Mouse (Mus musculus): Measurements from ENCODE around the gene Acaca. TPM values are rescaled to one million over a fixed set of nuclear protein-coding genes. Genes with fewer than 3 reads are reported as not detected.
"Not testable (repeated sequence)": the region's sequence is repeated elsewhere in the genome, so short reads cannot be mapped to it uniquely, and the experiment has no call there.

The Acaca gene
- polyA plus RNA-seq, 1 experiment from 2014 or later: 5.4 TPM

GRCm38 (mm10) chr11:84338273-84338672, 208.8 kb downstream of the Acaca start:
- 88% methylated on average over 8 of the region's 8 CpGs for WGBS (ENCODE audit: insufficient replicate concordance)
- not testable (repeated sequence) for H3K4me1 ChIP-seq (replicated peaks); H3K36me3 ChIP-seq (replicated peaks); H3K27me3 ChIP-seq; H3K4me3 ChIP-seq (replicated peaks); ATAC-seq (ENCODE audit: insufficient read depth); H3K27ac ChIP-seq (replicated peaks); H3K4me2 ChIP-seq; H3K9me3 ChIP-seq (replicated peaks); H3K9ac ChIP-seq

- Histone ChIP-seq H3K4me1 (replicated peaks) (no peaks in the 10 kb centered on the region), H3K4me2 (no peak overlapping the region), H3K27ac (replicated peaks) (no peak overlapping the region), H3K36me3 (replicated peaks) (peaks cover 6% of the 10 kb centered on the region; the same call in 1 of the 2 replicates), H3K27me3 (no peaks in the 10 kb centered on the region), H3K9me3 (replicated peaks) (no peaks in the 10 kb centered on the region), H3K4me3 (replicated peaks) (no peak overlapping the region), H3K9ac (no peak overlapping the region)
- ATAC-seq (ENCODE audit: insufficient read depth): no peak
- WGBS (ENCODE audit: insufficient replicate concordance): 20% methylated on average over 2 of the region's 2 CpGs
These were observed 211.2 kb downstream of the Acaca start for GRCm38 (mm10) chr11:84340630-84341029.

GRCm38 (mm10) chr11:84344522-84345236, 215.2 kb downstream of the Acaca start:
- no peak for ATAC-seq (ENCODE audit: insufficient read depth)
- Histone ChIP-seq H3K27ac (replicated peaks) (no peak overlapping the region), H3K4me1 (replicated peaks) (0 out of 2 replicates have a peak, but pooled peaks cover 5% of the 10 kb centered on the region), H3K4me2 (no peak overlapping the region), H3K9me3 (replicated peaks) (no peaks in the 10 kb centered on the region), H3K36me3 (replicated peaks) (0 out of 2 replicates have a peak, but pooled peaks cover 10% of the 10 kb centered on the region), H3K9ac (no peak overlapping the region), H3K27me3 (no peaks in the 10 kb centered on the region), H3K4me3 (replicated peaks) (no peak overlapping the region)
- 52% methylated on average over 6 of the region's 6 CpGs for WGBS (ENCODE audit: insufficient replicate concordance)

GRCm38 (mm10) chr11:84347766-84348165, 218.3 kb downstream of the Acaca start:
- no peaks in the 10 kb centered on the region for H3K9me3 ChIP-seq (replicated peaks)
- no peaks in the 10 kb centered on the region for H3K27me3 ChIP-seq
- H3K4me2 ChIP-seq: no peak overlapping the region
- 0 out of 2 replicates have a peak, but pooled peaks cover 10% of the 10 kb centered on the region for H3K36me3 ChIP-seq (replicated peaks)
- no peak overlapping the region for H3K4me3 ChIP-seq (replicated peaks)
- WGBS (ENCODE audit: insufficient replicate concordance): 72% methylated on average over 2 of the region's 2 CpGs
- H3K27ac ChIP-seq (replicated peaks): no peak overlapping the region
- no peak for ATAC-seq (ENCODE audit: insufficient read depth)
- H3K4me1 ChIP-seq (replicated peaks): peaks cover 15% of the 10 kb centered on the region
- no peak overlapping the region for H3K9ac ChIP-seq

- WGBS (ENCODE audit: insufficient replicate concordance): 69% methylated on average over 16 of the region's 16 CpGs
- Histone ChIP-seq H3K9ac (no peak overlapping the region), H3K27me3 (no peaks in the 10 kb centered on the region), H3K4me1 (replicated peaks) (peaks cover 15% of the 10 kb centered on the region), H3K4me2 (no peak overlapping the region), H3K4me3 (replicated peaks) (no peak overlapping the region), H3K36me3 (replicated peaks) (peaks cover 10% of the 10 kb centered on the region; the same call in 1 of the 2 replicates), H3K27ac (replicated peaks) (no peak overlapping the region), H3K9me3 (replicated peaks) (no peaks in the 10 kb centered on the region)
- no peak for ATAC-seq (ENCODE audit: insufficient read depth)
These were observed 219.7 kb downstream of the Acaca start for GRCm38 (mm10) chr11:84348843-84349825.

- Histone ChIP-seq H3K4me3 (replicated peaks) (no peak overlapping the region), H3K4me1 (replicated peaks) (peaks cover 15% of the 10 kb centered on the region), H3K4me2 (no peak overlapping the region), H3K9me3 (replicated peaks) (no peaks in the 10 kb centered on the region), H3K36me3 (replicated peaks) (peaks cover 7% of the 10 kb centered on the region; the same call in 1 of the 2 replicates), H3K9ac (no peak overlapping the region), H3K27me3 (no peaks in the 10 kb centered on the region), H3K27ac (replicated peaks) (no peak overlapping the region)
- 16% methylated on average over 1 of the region's 1 CpGs for WGBS (ENCODE audit: insufficient replicate concordance)
- peak; percentile 71; the same call in 1 of the 2 replicates for ATAC-seq (ENCODE audit: insufficient read depth)
These were observed 221.7 kb downstream of the Acaca start for GRCm38 (mm10) chr11:84351150-84351549.

GRCm38 (mm10) chr11:84353058-84353726, 223.7 kb downstream of the Acaca start:
- Histone ChIP-seq H3K9ac (no peak overlapping the region), H3K27me3 (no peaks in the 10 kb centered on the region), H3K4me3 (replicated peaks) (no peak overlapping the region), H3K27ac (replicated peaks) (no peak overlapping the region), H3K4me2 (no peak overlapping the region), H3K4me1 (replicated peaks) (peaks cover 15% of the 10 kb centered on the region), H3K36me3 (replicated peaks) (peaks cover 7% of the 10 kb centered on the region; the same call in 1 of the 2 replicates), H3K9me3 (replicated peaks) (no peaks in the 10 kb centered on the region)
- no peak for ATAC-seq (ENCODE audit: insufficient read depth)
- 73% methylated on average over 7 of the region's 7 CpGs for WGBS (ENCODE audit: insufficient replicate concordance)

- Histone ChIP-seq H3K9ac (no peak overlapping the region), H3K4me1 (replicated peaks) (no peaks in the 10 kb centered on the region), H3K36me3 (replicated peaks) (no peaks in the 10 kb centered on the region; the same call in 1 of the 2 replicates), H3K27me3 (no peaks in the 10 kb centered on the region), H3K4me2 (no peak overlapping the region), H3K27ac (replicated peaks) (no peak overlapping the region), H3K4me3 (replicated peaks) (no peak overlapping the region), H3K9me3 (replicated peaks) (no peaks in the 10 kb centered on the region)
- WGBS (ENCODE audit: insufficient replicate concordance): 74% methylated on average over 3 of the region's 3 CpGs
- no peak for ATAC-seq (ENCODE audit: insufficient read depth)
These were observed 227.8 kb downstream of the Acaca start for GRCm38 (mm10) chr11:84357304-84357703.

- no peak overlapping the region for H3K4me2 ChIP-seq
- no peak overlapping the region for H3K27ac ChIP-seq (replicated peaks)
- no peaks in the 10 kb centered on the region for H3K9me3 ChIP-seq (replicated peaks)
- no peak overlapping the region for H3K9ac ChIP-seq
- H3K4me3 ChIP-seq (replicated peaks): no peak overlapping the region
- H3K36me3 ChIP-seq (replicated peaks): no peaks in the 10 kb centered on the region; the same call in 1 of the 2 replicates
- no peaks in the 10 kb centered on the region for H3K27me3 ChIP-seq
- WGBS (ENCODE audit: insufficient replicate concordance): 76% methylated on average over 2 of the region's 2 CpGs
- ATAC-seq (ENCODE audit: insufficient read depth): no peak
- no peaks in the 10 kb centered on the region for H3K4me1 ChIP-seq (replicated peaks)
These were observed 228.3 kb downstream of the Acaca start for GRCm38 (mm10) chr11:84357771-84358170.

GRCm38 (mm10) chr11:84361551-84361950, 232.1 kb downstream of the Acaca start:
- Histone ChIP-seq H3K27ac (replicated peaks) (no peak overlapping the region), H3K36me3 (replicated peaks) (peaks cover 4% of the 10 kb centered on the region; the same call in 1 of the 2 replicates), H3K4me2 (no peak overlapping the region), H3K4me1 (replicated peaks) (no peaks in the 10 kb centered on the region), H3K4me3 (replicated peaks) (no peak overlapping the region), H3K9me3 (replicated peaks) (no peaks in the 10 kb centered on the region), H3K9ac (no peak overlapping the region), H3K27me3 (no peaks in the 10 kb centered on the region)
- no peak for ATAC-seq (ENCODE audit: insufficient read depth)
- 87% methylated on average over 5 of the region's 5 CpGs for WGBS (ENCODE audit: insufficient replicate concordance)

Measured in liver, embryonic 15.5 days (tissue).